Comparison of ENCODE assay signal across 19 mouse cellular contexts in the genomic region with DNA sequence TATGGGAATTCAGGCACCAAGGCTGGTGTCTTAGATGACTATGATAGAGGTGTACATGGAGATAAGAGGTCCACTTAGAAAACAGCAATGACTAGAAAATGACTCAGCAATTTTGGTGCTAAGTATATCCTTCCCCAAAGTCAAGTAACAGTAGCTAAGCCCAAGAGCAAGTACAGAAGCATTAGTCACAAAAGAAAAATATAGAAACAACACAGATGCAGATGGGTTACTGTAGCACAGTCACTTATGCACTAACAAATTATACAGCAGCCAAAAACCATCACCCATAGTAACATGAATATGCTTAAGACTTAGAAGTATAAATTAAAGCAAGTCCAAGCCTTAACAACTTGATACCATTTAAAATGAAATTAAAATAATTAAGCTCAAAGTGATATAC.
"Had no signal": no experiment of that assay in that cellular context is flagged by ENCODE, and none has a peak within 500 bp of the region (broad histone marks: within the 10 kb centered on the region; RNA-seq: fewer than 3 reads in every experiment).

No protein-coding gene starts in this region.

- H3K4me3 ChIP-seq: midbrain, embryonic 10.5 days; midbrain, embryonic 12.5 days; myocyte; neural tube, embryonic 13.5 days; neural tube, embryonic 15.5 days had no signal

- H3K27me3 ChIP-seq: midbrain, embryonic 12.5 days; neural tube, embryonic 13.5 days; neural tube, embryonic 15.5 days had no signal

- H3K4me1 ChIP-seq: neural tube, embryonic 13.5 days; neural tube, embryonic 15.5 days had no signal

- H3K9ac ChIP-seq: lung, embryonic 14.5 days; midbrain, embryonic 12.5 days; neural tube, embryonic 13.5 days; neural tube, embryonic 15.5 days had no signal

- H3K9me3 ChIP-seq: midbrain, embryonic 10.5 days; midbrain, embryonic 12.5 days; neural tube, embryonic 13.5 days; neural tube, embryonic 15.5 days had no signal

- H3K27ac ChIP-seq: midbrain, embryonic 10.5 days; midbrain, embryonic 12.5 days; neural tube, embryonic 13.5 days; neural tube, embryonic 15.5 days had no signal

- DNase-seq: lung, adult 18-20 months; lung, embryonic 14.5 days; lung, postnatal 10 days; lung, postnatal 4 days; midbrain, embryonic 14.5 days; retina, postnatal 1 day; right cerebral cortex, adult 18-20 months; right cerebral cortex, postnatal 25 days; right cerebral cortex, postnatal 4 days; spleen, adult 18-20 months; thymus, adult 18-20 months; thymus, postnatal 14 days; thymus, postnatal 36 days had no signal

- ATAC-seq: midbrain, embryonic 16.5 days had no signal

- H3K36me3 ChIP-seq: midbrain, embryonic 10.5 days; midbrain, embryonic 12.5 days; neural tube, embryonic 13.5 days; neural tube, embryonic 15.5 days had no signal

- H3K4me2 ChIP-seq: lung, embryonic 14.5 days; midbrain, embryonic 12.5 days; neural tube, embryonic 13.5 days; neural tube, embryonic 15.5 days had no signal
